Mouse (Mus musculus): ENCODE data around the gene Clec2i.
"Not testable (repeated sequence)": the region's sequence is repeated elsewhere in the genome, so short reads cannot be mapped to it uniquely, and the experiment has no call there.

Clec2i gene

GRCm38 (mm10) chr6:128935889-128936665 lies 48.7 kb downstream of the Clec2i start:
- in situ Hi-C loops (cut with MboI; ENCODE audit: unreplicated experiment in 2 of 2), result not testable (repeated sequence)

GRCm38 (mm10) chr6:128941646-128942421 lies 54.4 kb downstream of the Clec2i start:
- in situ Hi-C loops (cut with MboI; ENCODE audit: unreplicated experiment in 2 of 2), result no loop called here

GRCm38 (mm10) chr6:128945564-128945963 lies 58.2 kb downstream of the Clec2i start:
- in situ Hi-C loops (cut with MboI; ENCODE audit: unreplicated experiment in 2 of 2), result no loop called here
